Mouse (Mus musculus) heart, postnatal 36 days (tissue): ENCODE measurements around the gene Vmn1r206. TPM values are rescaled to one million over a fixed set of nuclear protein-coding genes. Genes with fewer than 3 reads are reported as not detected.
"Not testable (repeated sequence)": the region's sequence is repeated elsewhere in the genome, so short reads cannot be mapped to it uniquely, and the experiment has no call there.

Experiments
- DNase-seq, 2 experiments: peaks; one replicate each; pipeline ENCODE4 v3.0.0; 2021 to 2022
- intact Hi-C: fragments of 180-260 bp; cut with DNase I; formaldehyde crosslinking; loops from one replicate; pipeline ENCODE4 v1.15.1; 2025
- total RNA-seq, 2 experiments: library from RNA; stranded (reverse); gene quantifications; 2 replicates each; pipeline ENCODE4 v1.2.3; 2021

Vmn1r206 gene
- total RNA-seq: not detected

- intact Hi-C loops: not testable (repeated sequence)
Measured at GRCm38 (mm10) chr13:22624151-22624550, at the start of gene Vmn1r206. Gene Vmn1r206, minus strand, starts transcription at chr13:22624251.

GRCm38 (mm10) chr13:22592900-22593299 is 31.2 kb downstream of the Vmn1r206 start, which contains the start of gene Vmn1r205:
Gene Vmn1r205, minus strand, starts transcription at chr13:22593000.
- intact Hi-C loops: no loop called here
- no peak for DNase-seq

More at GRCm38 (mm10) chr13:22624151-22624550, at the start of gene Vmn1r206:
- DNase-seq: not testable (repeated sequence)

GRCm38 (mm10) chr13:22583336-22583735 is 40.7 kb downstream of the Vmn1r206 start:
- intact Hi-C loops, DNase-seq: not testable (repeated sequence)

- intact Hi-C loops, DNase-seq: not testable (repeated sequence)
Measured at GRCm38 (mm10) chr13:22574911-22575310, 49.1 kb downstream of the Vmn1r206 start.

Other genes starting within 250 kb of the Vmn1r206 start
- not detected for gene Vmn1r199, start 244.4 kb downstream of the Vmn1r206 start, total RNA-seq
- not detected for gene Vmn1r200, start 233.9 kb downstream of the Vmn1r206 start, total RNA-seq
- not detected for gene Vmn1r201, start 152.3 kb downstream of the Vmn1r206 start, total RNA-seq
- not detected for gene Vmn1r202, start 118.9 kb downstream of the Vmn1r206 start, total RNA-seq
- gene Vmn1r203, start 106.1 kb downstream of the Vmn1r206 start, total RNA-seq: not detected
- not detected for gene Vmn1r204, start 71.1 kb downstream of the Vmn1r206 start, total RNA-seq
- gene Vmn1r205, start 31.3 kb downstream of the Vmn1r206 start, total RNA-seq: not detected
- not detected for gene Vmn1r207-ps, start 105.4 kb upstream of the Vmn1r206 start, total RNA-seq
- not detected for gene Vmn1r208, start 153.1 kb upstream of the Vmn1r206 start, total RNA-seq
- not detected for gene Vmn1r209, start 185.4 kb upstream of the Vmn1r206 start, total RNA-seq
- gene Vmn1r210, start 207.1 kb upstream of the Vmn1r206 start, total RNA-seq: not detected
- not detected for gene Vmn1r211, start 233.3 kb upstream of the Vmn1r206 start, total RNA-seq